ENCODE assay signal across 8 mouse cellular contexts in genomic region chr1:74238136-74238535, GRCm38 (mm10). TPM values are rescaled to one million over a fixed set of nuclear protein-coding genes. Genes with fewer than 3 reads are reported as not detected.
A peak's percentile ranks its signal among the peaks of the same experiment; 100 is the strongest.
DNase-seq lines count a peak whose midpoint lies in the region; ATAC-seq and TF ChIP-seq lines count a peak whose summit lies in the region.

No protein-coding gene starts in this region.

- no peak for DNase-seq in gastrocnemius, adult 2 months
- DNase-seq in gastrocnemius, postnatal 25 days = no peak
- DNase-seq in CD4-positive helper T cell, adult 2 months (ENCODE audit: low read depth, low spot score) = peak; percentile 40
- DNase-seq in liver, postnatal 0 days = no peak
- no peak for DNase-seq in T-cell, adult 2 months (ENCODE audit: low spot score)
- no peak for DNase-seq in cerebellum, postnatal 10 days
- no peak for DNase-seq in urinary bladder, adult 18-20 months (ENCODE audit: low spot score in 2 of 2)

- intact Hi-C loops in gastrocnemius, adult 2 months (cut with DNase I) = no loop called here

- TF ChIP-seq EP300 in liver, postnatal 0 days (IDR thresholded peaks at IDR 0.05; ENCODE audit: low read depth) = no peak

- peak overlapping the region; percentile 82 for H3K4me2 ChIP-seq in forebrain, embryonic 16.5 days (ENCODE audit: low read length)
- peak overlapping the region; percentile 93 for H3K4me2 ChIP-seq in liver, postnatal 0 days (ENCODE audit: low read depth, low read length)

- H3K9me3 ChIP-seq in forebrain, embryonic 16.5 days (ENCODE audit: control insufficient read depth, low read length) = no peaks in the 10 kb centered on the region
- no peaks in the 10 kb centered on the region for H3K9me3 ChIP-seq in liver, postnatal 0 days (ENCODE audit: low read length)

- peak overlapping the region; percentile 93; the same call in 1 of the 2 replicates for H3K27ac ChIP-seq in gastrocnemius, adult 2 months
- no peak overlapping the region for H3K27ac ChIP-seq in forebrain, embryonic 16.5 days (ENCODE audit: low read length)
- H3K27ac ChIP-seq in liver, postnatal 0 days (ENCODE audit: low read depth) = peak overlapping the region; percentile 99

- H3K27me3 ChIP-seq in forebrain, embryonic 16.5 days (replicated peaks; ENCODE audit: control insufficient read depth, insufficient read depth, low read length) = no peaks in the 10 kb centered on the region
- H3K27me3 ChIP-seq in liver, postnatal 0 days (ENCODE audit: insufficient read depth, low read length) = no peaks in the 10 kb centered on the region

- H3K4me1 ChIP-seq in forebrain, embryonic 16.5 days (replicated peaks; ENCODE audit: control insufficient read depth, insufficient read depth, low read length) = peaks cover 31% of the 10 kb centered on the region
- peaks cover 39% of the 10 kb centered on the region for H3K4me1 ChIP-seq in liver, postnatal 0 days (ENCODE audit: insufficient read depth)

- no peak for TF ChIP-seq CTCF in gastrocnemius, adult 2 months (IDR thresholded peaks at IDR 0.05)
- no peak for TF ChIP-seq CTCF in liver, postnatal 0 days (IDR thresholded peaks at IDR 0.05; ENCODE audit: low read depth)

- WGBS in forebrain, embryonic 16.5 days = 59% methylated on average over 1 of the region's 1 CpGs
- whole genome bisulfite sequencing in liver, postnatal 0 days (ENCODE audit: insufficient replicate concordance) = 16% methylated on average over 1 of the region's 1 CpGs

- H3K9ac ChIP-seq in forebrain, embryonic 16.5 days (replicated peaks; ENCODE audit: low read depth, low read length) = peak overlapping the region; percentile 91
- H3K9ac ChIP-seq in liver, postnatal 0 days (replicated peaks) = peak overlapping the region; percentile 97

- no peaks in the 10 kb centered on the region for H3K36me3 ChIP-seq in forebrain, embryonic 16.5 days (ENCODE audit: control insufficient read depth, insufficient read depth)
- no peaks in the 10 kb centered on the region; the same call in 1 of the 2 replicates for H3K36me3 ChIP-seq in liver, postnatal 0 days (replicated peaks; ENCODE audit: insufficient read depth, low read length)

- H3K4me3 ChIP-seq in gastrocnemius, adult 2 months = peak overlapping the region; percentile 85
- H3K4me3 ChIP-seq in forebrain, embryonic 16.5 days (replicated peaks; ENCODE audit: low read length) = peak overlapping the region; percentile 99
- peak overlapping the region; percentile 99 for H3K4me3 ChIP-seq in liver, postnatal 0 days (ENCODE audit: low read depth, low read length)

- no peak for ATAC-seq in forebrain, embryonic 16.5 days
- ATAC-seq in liver, postnatal 0 days = no peak

RNA-seq across cellular contexts. Expression of gene Arpc2, which starts 2.3 kb away (rescaled TPM):
- 10 to 100 TPM; 58.8 to 78.5 TPM for total RNA-seq in gastrocnemius, adult 2 months (2021)
- 10 to 100 TPM; 62.7 to 70.6 TPM for total RNA-seq in gastrocnemius, postnatal 25 days (2021)
- 413 and 455 TPM in 2 replicates for polyA plus RNA-seq in forebrain, embryonic 16.5 days (2015; fragmentation: Nextera tagmentation; extraction: Ambion mirVana)
- polyA plus RNA-seq in liver, postnatal 0 days (2015; fragmentation: Nextera tagmentation; extraction: Ambion mirVana) = 238 and 254 TPM in 2 replicates

RNA-seq across cellular contexts. Expression of gene Gpbar1, which starts 40.2 kb away (rescaled TPM):
- total RNA-seq in gastrocnemius, adult 2 months (2021) = not detected
- total RNA-seq in gastrocnemius, postnatal 25 days (2021) = not detected
- 0.20 TPM in 1 of 2 replicates, not detected in the other for polyA plus RNA-seq in forebrain, embryonic 16.5 days (2015; fragmentation: Nextera tagmentation; extraction: Ambion mirVana)
- 0.20 and 0.22 TPM in 2 replicates for polyA plus RNA-seq in liver, postnatal 0 days (2015; fragmentation: Nextera tagmentation; extraction: Ambion mirVana)

RNA-seq across cellular contexts. Expression of gene Cxcr1, which starts 43.7 kb away (rescaled TPM):
- total RNA-seq in gastrocnemius, adult 2 months (2021) = not detected
- not detected for total RNA-seq in gastrocnemius, postnatal 25 days (2021)
- not detected in 2 replicates for polyA plus RNA-seq in forebrain, embryonic 16.5 days (2015; fragmentation: Nextera tagmentation; extraction: Ambion mirVana)
- not detected in 2 replicates for polyA plus RNA-seq in liver, postnatal 0 days (2015; fragmentation: Nextera tagmentation; extraction: Ambion mirVana)

RNA-seq across cellular contexts. Expression of gene Aamp, which starts 46.4 kb away (rescaled TPM):
- 10 to 100 TPM; 69.4 to 76.1 TPM for total RNA-seq in gastrocnemius, adult 2 months (2021)
- 10 to 100 TPM; 63.6 to 65.8 TPM for total RNA-seq in gastrocnemius, postnatal 25 days (2021)
- polyA plus RNA-seq in forebrain, embryonic 16.5 days (2015; fragmentation: Nextera tagmentation; extraction: Ambion mirVana) = 216 and 225 TPM in 2 replicates
- 105 and 109 TPM in 2 replicates for polyA plus RNA-seq in liver, postnatal 0 days (2015; fragmentation: Nextera tagmentation; extraction: Ambion mirVana)

RNA-seq across cellular contexts. Expression of gene Pnkd, which starts 46.6 kb away (rescaled TPM):
- 10 to 100 TPM; 45.4 to 70.5 TPM for total RNA-seq in gastrocnemius, adult 2 months (2021)
- total RNA-seq in gastrocnemius, postnatal 25 days (2021) = 10 to 100 TPM; 56.7 to 58.0 TPM
- 98.4 and 105 TPM in 2 replicates for polyA plus RNA-seq in forebrain, embryonic 16.5 days (2015; fragmentation: Nextera tagmentation; extraction: Ambion mirVana)
- 46.7 and 50.0 TPM in 2 replicates for polyA plus RNA-seq in liver, postnatal 0 days (2015; fragmentation: Nextera tagmentation; extraction: Ambion mirVana)
